Mouse (Mus musculus) CD8-positive naive resting alpha-beta T cell, adult 2 months (primary cell): Measurements from ENCODE around the gene Supt3.

Source experiments
- DNase-seq, 2 experiments: peaks; one replicate each; pipeline ENCODE4 v3.0.0; 2022; ENCODE audit warnings: low read depth in 2 of 2, low spot score in 2 of 2

Gene Supt3

DNA sequence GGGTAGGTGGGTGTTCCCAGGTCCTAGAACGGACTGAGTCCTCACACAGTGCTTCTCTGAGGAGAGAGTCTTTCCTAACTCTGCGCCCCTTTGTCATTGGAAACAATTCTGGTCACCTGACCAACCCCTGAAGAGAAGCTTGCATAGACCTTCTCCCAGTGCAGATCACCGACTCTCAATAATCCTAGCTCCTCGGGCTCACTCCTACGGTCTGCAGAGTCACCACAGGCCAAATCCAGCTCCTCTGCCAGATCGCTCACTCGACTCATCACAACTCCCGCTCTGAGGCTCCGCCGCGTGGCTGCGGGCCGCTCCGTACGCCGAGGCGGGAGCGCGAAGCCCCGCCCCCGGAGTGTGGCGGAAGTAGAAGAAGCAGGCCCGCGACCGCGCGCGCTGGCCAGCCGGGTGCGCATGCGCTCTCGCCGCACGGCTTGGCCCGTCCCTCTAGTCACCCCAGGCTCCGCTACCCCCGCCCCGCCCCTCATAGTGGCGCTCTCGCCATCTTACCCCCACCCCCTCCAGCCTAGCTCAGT is at the start of gene Supt3:
TSS of gene Supt3 (plus strand) at position 415 of the 533 bp plus-strand sequence.
- DNase-seq, result peak; percentile 93 to 95

- DNase-seq, result no peak
These were observed 49.3 kb upstream of the Supt3 start for GRCm38 (mm10) chr17:44727675-44728074.

DNA sequence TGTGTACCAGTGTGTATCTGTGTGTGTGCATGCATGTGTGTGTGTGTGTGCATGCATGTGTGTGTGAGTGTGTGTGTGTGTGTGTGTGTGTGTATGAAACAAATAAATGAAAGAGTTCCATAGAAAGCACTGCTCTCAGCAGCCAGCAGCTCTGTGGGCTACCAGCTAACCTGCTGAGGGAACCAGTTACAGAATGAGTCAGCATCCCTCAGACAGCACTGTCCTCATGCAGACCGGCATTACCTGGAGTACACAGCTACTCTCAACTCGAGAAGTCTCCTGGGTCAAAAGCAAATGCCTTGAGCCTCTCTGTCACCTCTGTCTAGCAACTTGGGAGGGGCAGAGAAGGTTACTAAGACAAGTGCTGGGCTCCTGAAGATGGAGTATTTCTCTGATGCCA is 48.5 kb upstream of the Supt3 start:
- DNase-seq, result no peak

GRCm38 (mm10) chr17:44733544-44734310 is 43.2 kb upstream of the Supt3 start:
- DNase-seq, result no peak

DNA sequence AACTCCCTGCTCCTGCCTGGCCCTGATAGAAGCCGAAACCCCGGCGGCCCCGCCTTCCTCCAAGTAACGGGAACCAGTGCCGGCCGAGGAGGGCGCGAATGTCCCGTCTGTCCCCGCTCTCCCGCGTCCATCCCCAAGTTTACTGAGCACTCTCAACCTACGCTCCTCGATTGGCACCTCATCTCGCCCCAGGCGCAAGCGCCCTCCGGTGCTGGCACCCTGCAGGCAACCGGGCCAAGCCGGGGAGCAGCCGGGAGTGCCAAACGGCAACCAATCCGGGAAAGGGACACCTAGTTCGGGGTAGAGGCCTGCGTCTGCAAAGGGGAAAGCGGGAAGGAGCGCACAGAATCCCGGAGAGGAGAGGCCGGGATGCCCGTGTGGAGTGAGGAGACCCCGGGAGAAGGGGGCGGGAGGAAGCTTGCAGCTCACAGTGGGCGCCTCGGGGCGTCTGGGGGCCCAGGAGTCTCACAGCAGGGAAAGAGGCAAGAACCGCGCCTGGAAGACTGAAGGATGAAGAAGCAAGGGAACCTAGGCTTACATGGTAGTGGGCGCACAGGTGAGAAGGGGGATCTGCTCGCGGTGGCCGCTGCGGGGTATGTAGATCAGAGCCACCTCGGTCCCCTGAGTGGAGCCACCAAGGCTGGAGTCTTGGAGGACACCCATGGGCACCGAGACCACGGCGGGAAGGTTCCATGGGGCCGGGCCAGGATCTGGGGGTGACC is 42.3 kb upstream of the Supt3 start:
- DNase-seq, result peak; percentile 25 to 27

DNA sequence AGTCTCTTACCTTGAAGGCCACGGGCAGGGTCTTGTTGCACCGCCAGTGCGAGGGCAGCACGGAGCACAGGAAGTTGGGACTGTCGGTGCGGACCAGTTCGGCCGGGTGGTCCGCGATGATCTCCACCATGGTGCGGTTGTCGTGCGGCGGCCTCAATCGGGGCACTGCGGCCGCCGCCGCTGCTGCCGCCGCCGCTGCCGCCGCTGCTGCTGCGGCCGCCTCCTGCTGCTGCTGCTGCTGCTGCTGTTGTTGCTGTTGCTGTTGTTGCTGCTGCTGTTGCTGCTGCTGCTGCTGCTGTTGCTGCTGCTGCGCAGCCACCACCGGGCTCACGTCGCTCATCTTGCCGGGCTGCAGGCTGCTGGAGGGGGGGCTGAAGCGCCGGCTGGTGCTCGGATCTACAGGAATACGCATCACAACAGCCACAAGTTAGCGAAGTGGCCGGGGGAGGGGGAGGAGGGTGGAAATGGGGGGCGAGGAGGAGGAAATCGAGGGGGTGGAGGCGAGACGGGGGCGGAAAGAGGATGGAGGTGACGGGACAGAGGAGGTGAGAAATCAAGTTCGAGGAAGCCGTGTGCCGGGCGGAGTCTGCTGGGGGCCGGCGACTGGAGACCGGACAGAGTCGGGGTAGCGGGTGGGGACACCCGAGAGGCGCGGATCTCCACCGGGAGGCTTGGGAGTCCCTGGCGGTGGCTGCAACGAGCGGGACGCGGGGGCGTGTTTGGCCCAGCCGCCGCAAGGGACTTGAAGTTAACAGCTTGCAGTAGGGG is 41.5 kb upstream of the Supt3 start:
- peak; percentile 28 to 37 for DNase-seq

DNA sequence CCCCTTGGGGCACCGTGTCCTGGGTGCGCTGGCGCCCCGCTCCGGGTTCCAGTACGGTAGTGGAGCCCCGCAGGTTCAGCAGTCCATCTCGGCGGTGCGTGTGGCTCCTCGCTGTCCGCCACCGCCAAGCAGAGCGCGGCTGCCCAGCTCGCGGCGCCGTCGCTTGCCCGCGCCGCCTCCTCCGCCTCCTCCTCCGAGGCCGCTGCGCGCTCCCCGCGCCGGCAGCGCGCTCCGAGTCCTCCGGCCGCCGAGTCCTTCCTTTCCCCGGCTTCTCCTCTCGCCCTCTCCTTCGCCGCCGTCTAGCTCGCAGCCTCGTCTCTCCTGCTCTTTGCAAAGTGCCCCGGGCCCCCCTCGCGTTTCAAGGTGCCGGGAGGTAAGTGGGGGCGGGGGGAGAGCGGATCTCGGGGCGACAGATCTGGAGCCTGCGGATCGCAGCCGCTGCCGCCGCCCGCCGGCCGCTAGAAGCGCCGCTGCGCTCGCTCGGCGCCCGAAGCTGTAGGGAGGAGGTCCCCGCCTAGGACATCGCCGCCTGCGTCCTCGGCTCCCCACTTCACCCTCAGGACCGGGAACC is 40.9 kb upstream of the Supt3 start:
- DNase-seq, result peak; percentile 26 to 53

DNA sequence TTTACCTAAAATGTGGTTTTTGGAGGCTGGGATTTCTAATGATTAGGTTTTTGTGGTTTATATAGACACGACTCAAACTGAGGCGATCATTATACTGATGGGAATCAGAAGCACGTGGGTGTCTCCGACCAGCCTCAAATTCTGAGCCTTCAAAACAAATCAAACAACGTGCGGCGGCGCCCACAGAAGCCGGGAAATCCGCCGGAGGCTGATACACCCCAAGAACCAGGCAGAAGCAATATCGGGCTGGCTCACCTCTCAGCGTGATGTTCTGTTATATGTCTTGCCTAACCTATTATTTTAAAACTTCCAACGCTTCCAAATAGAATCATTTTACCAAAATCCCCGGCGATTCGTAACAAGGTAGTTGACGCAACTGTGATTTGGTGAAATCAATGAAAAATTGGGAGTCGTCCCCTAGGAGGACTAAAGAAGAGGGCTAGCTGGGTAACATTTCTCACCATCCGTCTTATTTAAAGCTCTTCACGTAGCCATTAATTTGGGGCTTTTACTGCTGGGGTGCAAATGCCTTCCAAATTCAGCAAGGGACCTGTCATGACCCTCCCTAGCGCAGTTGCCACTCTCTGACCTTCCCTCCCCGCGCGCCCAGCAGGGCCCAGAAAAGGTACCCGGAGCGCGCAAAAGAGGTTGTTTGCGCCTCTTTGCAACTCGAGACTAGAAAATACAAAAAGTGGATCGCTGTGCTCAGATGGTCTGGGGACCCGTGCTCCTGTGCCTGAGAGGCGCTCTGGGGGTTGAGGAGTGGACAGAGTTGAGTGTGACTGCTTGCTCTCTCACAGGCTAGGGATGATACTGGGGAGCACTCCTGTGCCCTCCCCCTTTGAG is 39.5 kb upstream of the Supt3 start:
- DNase-seq, result peak in 1 of 2 experiments; percentile 26

DNA sequence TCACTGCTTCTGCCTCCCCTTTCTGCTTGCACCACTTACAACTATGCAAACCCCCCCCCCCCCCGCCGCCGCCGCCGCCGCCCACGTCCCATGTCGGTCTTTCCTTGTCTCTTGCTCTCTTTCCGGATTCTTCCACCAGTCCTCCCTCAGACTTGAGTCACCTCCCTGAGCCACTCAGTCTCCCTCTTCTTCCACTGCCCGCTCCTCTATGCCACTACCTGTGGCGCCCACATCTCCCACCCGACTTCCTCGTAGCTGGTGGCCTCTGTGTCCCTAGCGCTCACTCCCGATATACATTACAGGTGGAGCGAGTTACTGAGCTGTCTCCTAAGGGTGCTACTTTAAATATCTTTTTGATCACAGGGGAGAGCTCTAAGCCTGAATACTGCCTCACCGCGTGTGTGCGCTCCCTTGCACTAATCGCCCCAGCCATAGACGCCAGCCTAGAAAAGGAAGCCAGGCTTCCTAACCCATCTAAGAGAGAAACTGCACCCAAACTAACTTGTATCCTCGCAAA is 38.8 kb upstream of the Supt3 start:
- DNase-seq, result peak in 1 of 2 experiments; percentile 10

GRCm38 (mm10) chr17:44742246-44742645 is 34.7 kb upstream of the Supt3 start:
- no peak for DNase-seq

DNA sequence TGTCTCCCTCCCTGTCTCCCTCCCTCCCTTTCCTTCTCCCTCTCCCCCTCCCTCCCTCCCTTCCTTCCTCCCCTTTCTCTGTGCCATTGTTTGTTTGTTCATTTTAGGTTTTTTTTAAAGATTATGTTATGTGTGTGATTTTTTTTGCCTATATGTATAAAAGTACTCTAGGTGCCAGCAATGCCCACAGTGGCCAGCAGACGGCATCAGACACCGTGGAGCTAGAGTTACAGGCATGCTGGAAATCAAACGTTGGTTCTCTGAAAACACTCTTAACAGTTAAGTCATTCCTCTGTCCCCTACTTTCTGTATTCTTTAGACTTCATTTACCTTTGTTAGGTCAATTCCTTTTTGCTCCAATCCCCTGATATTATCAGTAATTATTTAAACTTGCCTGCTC is 33.2 kb upstream of the Supt3 start:
- DNase-seq, result no peak

- DNase-seq, result no peak
These were observed 31.6 kb upstream of the Supt3 start for GRCm38 (mm10) chr17:44745378-44745777.

GRCm38 (mm10) chr17:44766318-44766717 is 10.6 kb upstream of the Supt3 start:
- DNase-seq, result no peak

DNA sequence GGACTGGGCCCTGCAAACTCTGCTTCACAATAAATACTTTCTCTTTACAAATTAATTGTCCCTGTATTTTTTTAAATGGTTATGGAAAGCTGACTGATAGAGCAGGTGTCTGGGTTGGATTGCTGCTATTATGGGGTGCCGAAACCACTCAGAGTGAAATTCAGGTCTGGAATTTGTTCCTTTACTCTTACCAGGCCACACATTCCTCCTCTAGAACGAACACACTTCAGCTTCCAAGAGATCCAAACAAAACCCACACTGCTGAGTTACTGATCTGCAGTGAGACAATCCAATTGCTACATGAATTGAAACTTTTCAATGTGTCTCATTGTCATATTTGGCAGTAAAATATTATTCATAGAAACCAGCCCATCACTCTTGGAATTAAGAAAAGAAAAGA is 10.0 kb upstream of the Supt3 start:
- DNase-seq, result no peak

DNA sequence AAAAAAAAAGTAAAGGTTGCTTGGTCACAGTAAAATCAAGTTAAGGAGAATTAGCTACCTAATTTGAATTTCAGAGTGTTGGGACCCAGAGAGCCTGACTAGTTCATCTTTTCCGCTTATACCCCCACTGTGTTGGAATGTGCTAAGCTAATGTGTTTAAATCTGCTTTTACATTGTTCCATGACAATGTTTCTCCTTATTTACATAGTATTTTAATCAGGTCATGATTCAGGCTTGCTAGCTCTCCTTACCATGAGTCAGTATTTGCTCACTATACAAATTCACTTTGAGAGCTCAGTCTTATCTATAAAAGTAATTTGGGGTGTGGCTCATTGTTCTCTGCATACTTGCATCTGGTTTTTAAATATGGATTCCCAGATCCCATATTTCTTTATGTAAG is 9.6 kb upstream of the Supt3 start:
- DNase-seq, result no peak

- DNase-seq, result no peak
These were observed 8.4 kb upstream of the Supt3 start for GRCm38 (mm10) chr17:44768522-44768921.

GRCm38 (mm10) chr17:44770871-44771270 is 6.1 kb upstream of the Supt3 start:
- no peak for DNase-seq

GRCm38 (mm10) chr17:44772576-44772975 is 4.4 kb upstream of the Supt3 start:
- DNase-seq, result no peak

- DNase-seq, result peak; percentile 66 to 69
These were observed 419 bp downstream of the Supt3 start for GRCm38 (mm10) chr17:44777337-44777804.

DNA sequence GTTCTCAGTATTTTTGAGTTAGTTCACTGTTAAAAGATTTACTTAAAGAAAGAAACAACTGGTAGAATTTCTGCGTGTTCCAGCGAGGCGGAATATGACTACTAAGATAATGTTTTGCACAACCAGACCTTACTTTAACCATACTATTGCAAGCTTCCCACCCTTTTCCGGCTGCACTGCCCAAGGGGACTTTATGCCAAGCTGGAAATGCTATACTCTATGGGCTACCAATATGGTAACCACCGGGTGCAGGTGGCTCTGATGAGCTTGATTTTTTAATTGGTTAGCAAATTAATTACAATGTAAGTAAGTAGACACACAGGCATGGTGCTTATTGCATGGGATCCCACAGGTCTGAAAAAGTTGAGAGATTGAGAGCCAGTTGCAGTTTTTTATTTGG is 1.2 kb downstream of the Supt3 start:
- DNase-seq, result no peak
